Comparison of ENCODE assay signal across 8 mouse cellular contexts in the genomic region with DNA sequence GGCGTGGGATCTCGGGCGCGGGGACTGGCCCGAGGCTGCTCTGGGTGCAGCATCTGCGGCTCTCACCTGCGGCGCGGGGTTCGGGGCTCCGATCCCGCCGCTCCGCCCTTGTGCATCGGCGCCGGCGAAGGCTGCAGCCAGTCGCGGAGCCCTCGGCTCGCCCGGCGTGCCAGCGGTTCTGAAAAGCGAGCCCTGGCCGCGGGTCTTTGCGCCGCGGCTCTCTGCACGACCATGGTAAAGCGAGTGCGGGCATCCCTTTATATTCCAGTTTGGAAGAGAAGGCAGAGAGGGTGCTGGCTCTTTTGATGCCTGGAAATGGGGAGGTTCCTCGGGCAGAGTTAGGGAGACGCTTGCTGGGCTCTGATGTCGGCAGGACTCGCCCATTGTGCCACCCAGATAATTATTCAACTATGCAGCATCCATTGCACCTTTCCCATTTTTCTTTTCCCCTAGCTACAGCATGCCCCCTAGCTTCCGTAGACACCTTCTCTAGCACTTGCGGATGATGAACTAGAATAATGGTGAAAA. TPM values are rescaled to one million over a fixed set of nuclear protein-coding genes. Genes with fewer than 3 reads are reported as not detected.
DNase-seq lines count a peak whose midpoint lies in the region; ATAC-seq and TF ChIP-seq lines count a peak whose summit lies in the region.

No protein-coding gene starts in this region.

- peak; percentile 5; the same call in 1 of the 2 replicates for ATAC-seq in forebrain, embryonic 12.5 days (ENCODE audit: low FRiP score)
- peak; percentile 24 for ATAC-seq in hindbrain, embryonic 12.5 days (ENCODE audit: low FRiP score)

- WGBS in forebrain, embryonic 12.5 days, result 0% methylated on average over 40 of the region's 40 CpGs
- WGBS in hindbrain, embryonic 12.5 days, result under 1% methylated on average over 29 of the region's 40 CpGs

- TF ChIP-seq EP300 in MEL (IDR thresholded peaks at IDR 0.05; ENCODE audit: low read depth in 1 of 2, low read length in 2 of 2), result no peak

- H3K36me3 ChIP-seq in MEL (ENCODE audit: control insufficient read depth in 1 of 2, insufficient read depth in 2 of 2, low read length in 2 of 2), result peaks cover 0 to 17% of the 10 kb centered on the region in 2 experiments; a peak in 2 of 4 replicates
- no peaks in the 10 kb centered on the region for H3K36me3 ChIP-seq in forebrain, embryonic 12.5 days (replicated peaks)
- no peaks in the 10 kb centered on the region for H3K36me3 ChIP-seq in hindbrain, embryonic 12.5 days

- H3K9ac ChIP-seq in MEL (ENCODE audit: control insufficient read depth, low read depth, low read length, poor library complexity, severe bottlenecking), result peak overlapping the region; percentile 93
- peak overlapping the region; percentile 95 for H3K9ac ChIP-seq in forebrain, embryonic 12.5 days
- H3K9ac ChIP-seq in hindbrain, embryonic 12.5 days, result peak overlapping the region; percentile 96

- peak overlapping the region; percentile 93 to 96 for H3K4me3 ChIP-seq in MEL (ENCODE audit: control insufficient read depth in 1 of 2, insufficient read depth in 1 of 2, low read depth in 2 of 2, low read length in 2 of 2)
- H3K4me3 ChIP-seq in forebrain, embryonic 12.5 days (replicated peaks), result peak overlapping the region; percentile 95
- peak overlapping the region; percentile 91 for H3K4me3 ChIP-seq in hindbrain, embryonic 12.5 days

- peaks cover 4% of the 10 kb centered on the region in 2 experiments; a peak in 3 of 4 replicates for H3K4me1 ChIP-seq in MEL (ENCODE audit: control insufficient read depth in 1 of 2, insufficient read depth in 2 of 2, low read length in 2 of 2)
- peaks cover 17% of the 10 kb centered on the region for H3K4me1 ChIP-seq in forebrain, embryonic 12.5 days
- peaks cover 12% of the 10 kb centered on the region for H3K4me1 ChIP-seq in hindbrain, embryonic 12.5 days

- peak; percentile 62 for DNase-seq in MEL (ENCODE audit: low read depth, low spot score)
- DNase-seq in brain, embryonic 18.5 days (ENCODE audit: low read depth, low spot score), result peak; percentile 46
- peak; percentile 51 to 52 for DNase-seq in layer of hippocampus, postnatal 36 days
- DNase-seq in lung, postnatal 10 days, result peak; percentile 14
- peak; percentile 54 for DNase-seq in right cerebral cortex, adult 18-20 months
- DNase-seq in urinary bladder, postnatal 36 days (ENCODE audit: low spot score in 2 of 2), result peak; percentile 7 to 11

- no peak overlapping the region for H3K27ac ChIP-seq in MEL (ENCODE audit: control insufficient read depth, low read depth, low read length)
- peak overlapping the region; percentile 98 for H3K27ac ChIP-seq in forebrain, embryonic 12.5 days
- peak overlapping the region; percentile 98 for H3K27ac ChIP-seq in hindbrain, embryonic 12.5 days

- no peaks in the 10 kb centered on the region for H3K27me3 ChIP-seq in MEL (ENCODE audit: control insufficient read depth in 1 of 2, insufficient read depth in 2 of 2, low read length in 2 of 2)
- H3K27me3 ChIP-seq in forebrain, embryonic 12.5 days, result no peaks in the 10 kb centered on the region
- H3K27me3 ChIP-seq in hindbrain, embryonic 12.5 days, result no peaks in the 10 kb centered on the region

- H3K79me2 ChIP-seq in MEL (ENCODE audit: control insufficient read depth, insufficient read depth, low read length, poor library complexity), result peaks cover 32% of the 10 kb centered on the region

- H3K9me3 ChIP-seq in MEL (replicated peaks; ENCODE audit: insufficient read depth, low read length), result no peaks in the 10 kb centered on the region
- no peaks in the 10 kb centered on the region for H3K9me3 ChIP-seq in forebrain, embryonic 12.5 days
- no peaks in the 10 kb centered on the region for H3K9me3 ChIP-seq in hindbrain, embryonic 12.5 days (replicated peaks)

- TF ChIP-seq POLR2A in MEL (IDR thresholded peaks at IDR 0.05; ENCODE audit: control insufficient read depth in 1 of 2, insufficient read depth in 1 of 2, low read depth in 1 of 2, low read length in 2 of 2, poor library complexity in 1 of 2), result no peak

- TF ChIP-seq RAD21 in MEL (IDR thresholded peaks at IDR 0.05; ENCODE audit: low read depth, low read length), result peak; percentile 9

- peak in 1 of 3 experiments; percentile 34; a peak in 2 of 6 replicates for TF ChIP-seq CTCF in MEL (IDR thresholded peaks at IDR 0.05 in 2 of 3, conservative IDR thresholded peaks at IDR 0.05 in 1 of 3; ENCODE audit: control insufficient read depth in 1 of 3, insufficient read depth in 1 of 3, low read depth in 2 of 3, low read length in 3 of 3, poor library complexity in 1 of 3, severe bottlenecking in 1 of 3)

- H3K4me2 ChIP-seq in forebrain, embryonic 12.5 days, result peak overlapping the region; percentile 58
- peak overlapping the region; percentile 54 for H3K4me2 ChIP-seq in hindbrain, embryonic 12.5 days (replicated peaks)

TF ChIP-seq in MEL, 35 proteins besides CTCF, POLR2A, EP300 and RAD21 (continues in another document):
- TF ChIP-seq UBTF (IDR thresholded peaks at IDR 0.05; ENCODE audit: borderline replicate concordance, insufficient read depth, low read depth, low read length) (0 out of 2 replicates have a peak, but pooled peaks have one; percentile 56), TAL1 (IDR thresholded peaks at IDR 0.05; ENCODE audit: low read length) (no peak), RCOR1 (IDR thresholded peaks at IDR 0.05; ENCODE audit: low read depth, low read length) (no peak), MAX (IDR thresholded peaks at IDR 0.05; ENCODE audit: low read length) (no peak), ZMIZ1 (IDR thresholded peaks at IDR 0.05; ENCODE audit: low read depth, low read length) (no peak), BHLHE40 (IDR thresholded peaks at IDR 0.05; ENCODE audit: borderline replicate concordance, low read depth, low read length) (no peak), JUND (IDR thresholded peaks at IDR 0.05; ENCODE audit: low read depth, low read length) (no peak), ZC3H11A (IDR thresholded peaks at IDR 0.05; ENCODE audit: low read depth, low read length) (0 out of 2 replicates have a peak, but pooled peaks have one; percentile 17), E2F4 (IDR thresholded peaks at IDR 0.05; ENCODE audit: borderline replicate concordance, low read depth, low read length) (no peak), MYB (IDR thresholded peaks at IDR 0.05; ENCODE audit: low read depth, low read length) (no peak), NRF1 (IDR thresholded peaks at IDR 0.05; ENCODE audit: insufficient read depth, low read depth, low read length, poor library complexity, severe bottlenecking) (no peak), ZNF384 (IDR thresholded peaks at IDR 0.05; ENCODE audit: low read depth, low read length) (no peak), USF1 (IDR thresholded peaks at IDR 0.05; ENCODE audit: low read depth, low read length) (no peak), POLR2AphosphoS2 (IDR thresholded peaks at IDR 0.05; ENCODE audit: low read length) (no peak), HCFC1 (IDR thresholded peaks at IDR 0.05; ENCODE audit: low read depth, low read length) (peak; percentile 46; the same call in 1 of the 2 replicates), MXI1 (IDR thresholded peaks at IDR 0.05; ENCODE audit: low read depth, low read length) (no peak; the same call in 1 of the 2 replicates), GATA1 (IDR thresholded peaks at IDR 0.05; ENCODE audit: low read depth, low read length) (no peak), ELF1 (IDR thresholded peaks at IDR 0.05; ENCODE audit: low read depth, low read length) (peak; percentile 31; the same call in 1 of the 2 replicates), ETS1 (IDR thresholded peaks at IDR 0.05; ENCODE audit: low read depth, low read length) (0 out of 2 replicates have a peak, but pooled peaks have one; percentile 16), NELFE (IDR thresholded peaks at IDR 0.05; ENCODE audit: low read depth, low read length) (no peak), KAT2A (conservative IDR thresholded peaks at IDR 0.05; ENCODE audit: low read depth, low read length) (no peak), CHD2 (IDR thresholded peaks at IDR 0.05; ENCODE audit: low read length) (no peak), GABPA (IDR thresholded peaks at IDR 0.05; ENCODE audit: low read depth, low read length) (no peak), TBP (IDR thresholded peaks at IDR 0.05; ENCODE audit: low read depth, low read length) (no peak), MYC (IDR thresholded peaks at IDR 0.05; ENCODE audit: low read depth, low read length) (no peak), MEF2A (IDR thresholded peaks at IDR 0.05; ENCODE audit: extremely low read depth, insufficient replicate concordance, low read depth, low read length, poor library complexity, severe bottlenecking) (no peak), SMC3 (IDR thresholded peaks at IDR 0.05; ENCODE audit: low read depth, low read length) (peak; percentile 17; the same call in 1 of the 2 replicates), CHD1 (IDR thresholded peaks at IDR 0.05; ENCODE audit: low read depth, low read length) (peak; percentile 57; the same call in 1 of the 2 replicates), SIN3A (IDR thresholded peaks at IDR 0.05; ENCODE audit: low read length) (peak; percentile 63), MAFK (IDR thresholded peaks at IDR 0.05; ENCODE audit: borderline replicate concordance, low read depth, low read length) (no peak), USF2 (IDR thresholded peaks at IDR 0.05; ENCODE audit: borderline replicate concordance in 1 of 2, insufficient read depth in 1 of 2, low read depth in 1 of 2, low read length in 2 of 2) (no peak), MAZ (IDR thresholded peaks at IDR 0.05; ENCODE audit: low read depth, low read length) (no peak), ZKSCAN1 (IDR thresholded peaks at IDR 0.05; ENCODE audit: low read depth, low read length) (no peak)

RNA-seq across cellular contexts. Expression of gene Wasf1, which starts 1.1 kb away (rescaled TPM):
- 1.6 and 2.0 TPM in 2 replicates for total RNA-seq in MEL (2012; rRNA removed)
- polyA plus RNA-seq in MEL (2012; ENCODE audit: insufficient read depth in 1 of 2, insufficient read length in 2 of 2, low read depth in 1 of 2, low replicate concordance in 2 of 2, missing spikeins in 1 of 2), result 10 to 100 TPM in 1 of 2 experiments, not detected in 1; 14.4 TPM
- 62.5 and 72.4 TPM in 2 replicates for polyA plus RNA-seq in forebrain, embryonic 12.5 days (2016; fragmentation: Nextera tagmentation; extraction: Ambion mirVana)
- 70.5 and 77.3 TPM in 2 replicates for polyA plus RNA-seq in hindbrain, embryonic 12.5 days (2016; fragmentation: Nextera tagmentation; extraction: Ambion mirVana)
- 100 to 1,000 TPM; 390 TPM for total RNA-seq in layer of hippocampus, postnatal 36 days (2021)

RNA-seq across cellular contexts. Expression of gene Cdc40, which starts 1.2 kb away (rescaled TPM):
- 11.9 and 12.8 TPM in 2 replicates for total RNA-seq in MEL (2012; rRNA removed)
- 10 to 100 TPM; 35.5 to 68.5 TPM for polyA plus RNA-seq in MEL (2012; ENCODE audit: insufficient read depth in 1 of 2, insufficient read length in 2 of 2, low read depth in 1 of 2, low replicate concordance in 2 of 2, missing spikeins in 1 of 2)
- polyA plus RNA-seq in forebrain, embryonic 12.5 days (2016; fragmentation: Nextera tagmentation; extraction: Ambion mirVana), result 38.1 and 40.6 TPM in 2 replicates
- polyA plus RNA-seq in hindbrain, embryonic 12.5 days (2016; fragmentation: Nextera tagmentation; extraction: Ambion mirVana), result 32.1 and 32.4 TPM in 2 replicates
- total RNA-seq in layer of hippocampus, postnatal 36 days (2021), result 10 to 100 TPM; 57.2 to 60.0 TPM

Comparison
In these comparisons a context has a peak if more than half of its experiments do, and no peak if none do; other contexts are left out.
1. DNase-seq: peak in every context shown above with its lines; median percentile 62 in MEL; 54 in right cerebral cortex, adult 18-20 months; 52 in layer of hippocampus, postnatal 36 days; 46 in brain, embryonic 18.5 days; 14 in lung, postnatal 10 days; 9 in urinary bladder, postnatal 36 days.